Mouse (Mus musculus) heart, postnatal 0 days (tissue): ENCODE results near the gene Uevld.

Source experiments
- CTCF ChIP-seq: IDR thresholded peaks from 2 replicates; pipeline ENCODE4 v1.5.1; 2016; ENCODE audit warnings: antibody characterized with exemption, control low read depth, low read depth
- EP300 ChIP-seq: IDR thresholded peaks from 2 replicates; pipeline ENCODE4 v1.6.1; 2016; ENCODE audit warnings: antibody characterized with exemption, low read depth

DNA sequence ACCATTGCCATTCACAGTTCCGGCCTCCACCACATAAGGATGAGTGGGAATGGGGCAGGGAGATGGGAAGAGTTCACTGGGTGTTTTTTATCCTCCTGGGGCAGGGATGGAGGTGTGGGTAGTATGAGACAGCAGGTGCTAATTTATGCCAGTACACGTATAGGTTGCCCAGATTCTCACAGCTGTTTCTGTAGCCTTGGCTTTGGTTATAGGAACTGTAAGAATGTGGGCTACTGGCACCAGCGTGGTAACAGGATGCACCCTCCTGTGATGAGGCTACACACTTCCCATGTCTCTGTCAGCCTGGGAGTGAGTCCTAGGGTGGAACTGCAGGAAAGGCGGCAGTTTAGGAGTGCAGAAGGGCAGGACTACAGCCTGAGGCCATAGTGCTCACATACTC lies 81.5 kb downstream of the Uevld start:
- TF ChIP-seq CTCF = no peak
- TF ChIP-seq EP300 = no peak
